Mouse (Mus musculus) limb, embryonic 11.5 days (tissue): ENCODE measurements around the gene Lrp5. TPM values are rescaled to one million over a fixed set of nuclear protein-coding genes. Genes with fewer than 3 reads are reported as not detected.

Experiments used
- ATAC-seq: fragments of 200-750 bp; cut with Nextera tagmentation; 2 replicates; pipeline ENCODE4 v1.8.0; 2017; ENCODE audit warnings: low read depth; ENCODE audit not compliant: insufficient number of reproducible peaks, low FRiP score, low TSS enrichment
- DNase-seq: peaks from one replicate; pipeline ENCODE4 v3.0.0-alpha.2; 2015; ENCODE audit warnings: low spot score
- H3K27ac ChIP-seq: fragments of 300-500 bp; sonication (generic); replicated peaks from 2 replicates; pipeline ENCODE4 v1.5.1; 2014; ENCODE audit warnings: low read depth, mild to moderate bottlenecking, low read length
- H3K27me3 ChIP-seq: fragments of 300-500 bp; sonication (generic); 2 replicates; pipeline ENCODE4 v1.6.1; 2014; ENCODE audit warnings: mild to moderate bottlenecking, low read length, mixed read lengths; ENCODE audit not compliant: control insufficient read depth, insufficient read depth
- H3K36me3 ChIP-seq: fragments of 300-500 bp; sonication (generic); 2 replicates; pipeline ENCODE4 v1.6.1; 2014; ENCODE audit warnings: mild to moderate bottlenecking, low read length, moderate library complexity, mixed read lengths; ENCODE audit not compliant: control insufficient read depth, insufficient read depth
- H3K4me1 ChIP-seq: fragments of 300-500 bp; sonication (generic); 2 replicates; pipeline ENCODE4 v1.6.1; 2014; ENCODE audit warnings: low read length, mixed read lengths; ENCODE audit not compliant: control insufficient read depth, insufficient read depth
- H3K4me2 ChIP-seq: fragments of 300-500 bp; sonication (generic); 2 replicates; pipeline ENCODE4 v1.6.1; 2014; ENCODE audit warnings: low read depth, mild to moderate bottlenecking, moderate library complexity; ENCODE audit not compliant: severe bottlenecking
- H3K4me3 ChIP-seq: fragments of 300-500 bp; sonication (generic); 2 replicates; pipeline ENCODE4 v1.5.1; 2014; ENCODE audit warnings: low read depth, low read length
- H3K9ac ChIP-seq: fragments of 300-500 bp; sonication (generic); 2 replicates; pipeline ENCODE4 v1.6.1; 2014; ENCODE audit warnings: mild to moderate bottlenecking, low read length
- H3K9me3 ChIP-seq: fragments of 300-500 bp; sonication (generic); 2 replicates; pipeline ENCODE4 v1.6.1; 2016; ENCODE audit warnings: low read length; ENCODE audit not compliant: control insufficient read depth
- WGBS: fragments of 180-500 bp; shearing (Covaris S2); extraction: QIAGEN DNeasy Blood & Tissue Kit; methylation state at CpG from one replicate; pipeline ENCODE4 v1.1.7; 2014; 5-methylcytosine and 5-hydroxymethylcytosine counted together
- polyA plus RNA-seq: library from polyadenylated mRNA; unstranded; fragments of >200 nt; fragmentation: Nextera tagmentation; extraction: Ambion mirVana; gene quantifications from 2 replicates; pipeline ENCODE4 v1.2.1, GENCODE M21; 2014

The Lrp5 gene
- polyA plus RNA-seq, 1 experiment from 2014 or later: 7.9 TPM

- H3K27ac ChIP-seq: no peak overlapping the region
- no peak for ATAC-seq
- peaks cover 6% of the 10 kb centered on the region; the same call in 1 of the 2 replicates for H3K4me1 ChIP-seq
- WGBS: 57% methylated on average over 9 of the region's 11 CpGs
- H3K27me3 ChIP-seq: no peaks in the 10 kb centered on the region
- H3K4me3 ChIP-seq: no peak overlapping the region
- no peak overlapping the region for H3K9ac ChIP-seq
- H3K36me3 ChIP-seq: peaks cover 26% of the 10 kb centered on the region
- no peak overlapping the region for H3K4me2 ChIP-seq
- H3K9me3 ChIP-seq: peaks cover 4% of the 10 kb centered on the region; the same call in 1 of the 2 replicates
- no peak for DNase-seq
Measured at GRCm38 (mm10) chr19:3648830-3649450, 37.4 kb downstream of the Lrp5 start.

- 96% methylated on average over 3 of the region's 3 CpGs for WGBS
Measured at GRCm38 (mm10) chr19:3647999-3648398, 38.4 kb downstream of the Lrp5 start.

GRCm38 (mm10) chr19:3645813-3646212, 40.6 kb downstream of the Lrp5 start:
- 91% methylated on average over 3 of the region's 3 CpGs for WGBS
- peaks cover 35% of the 10 kb centered on the region for H3K4me1 ChIP-seq
- H3K9ac ChIP-seq: no peak overlapping the region
- no peak overlapping the region for H3K27ac ChIP-seq
- DNase-seq: no peak
- no peaks in the 10 kb centered on the region for H3K9me3 ChIP-seq
- H3K27me3 ChIP-seq: no peaks in the 10 kb centered on the region
- ATAC-seq: no peak
- H3K4me2 ChIP-seq: no peak overlapping the region
- peaks cover 13% of the 10 kb centered on the region for H3K36me3 ChIP-seq
- H3K4me3 ChIP-seq: no peak overlapping the region

More at GRCm38 (mm10) chr19:3647999-3648398, 38.4 kb downstream of the Lrp5 start:
- Histone ChIP-seq H3K27ac (no peak overlapping the region), H3K4me1 (peaks cover 15% of the 10 kb centered on the region), H3K4me3 (no peak overlapping the region), H3K27me3 (no peaks in the 10 kb centered on the region), H3K36me3 (peaks cover 21% of the 10 kb centered on the region), H3K9me3 (peaks cover 4% of the 10 kb centered on the region; the same call in 1 of the 2 replicates), H3K4me2 (no peak overlapping the region), H3K9ac (no peak overlapping the region)
- ATAC-seq (no peak), DNase-seq (no peak)

GRCm38 (mm10) chr19:3645318-3645717, 41.0 kb downstream of the Lrp5 start:
- peaks cover 35% of the 10 kb centered on the region for H3K4me1 ChIP-seq
- H3K27ac ChIP-seq: no peak overlapping the region
- H3K27me3 ChIP-seq: no peaks in the 10 kb centered on the region
- H3K9ac ChIP-seq: no peak overlapping the region
- H3K9me3 ChIP-seq: no peaks in the 10 kb centered on the region
- ATAC-seq (no peak), DNase-seq (no peak)
- 82% methylated on average over 4 of the region's 4 CpGs for WGBS
- H3K4me3 ChIP-seq: no peak overlapping the region
- peaks cover 13% of the 10 kb centered on the region for H3K36me3 ChIP-seq
- no peak overlapping the region for H3K4me2 ChIP-seq

- ATAC-seq (no peak), DNase-seq (no peak)
- Histone ChIP-seq H3K36me3 (peaks cover 6% of the 10 kb centered on the region; the same call in 1 of the 2 replicates), H3K4me1 (peaks cover 41% of the 10 kb centered on the region), H3K9ac (no peak overlapping the region), H3K27ac (no peak overlapping the region), H3K27me3 (no peaks in the 10 kb centered on the region), H3K4me3 (no peak overlapping the region), H3K9me3 (no peaks in the 10 kb centered on the region), H3K4me2 (no peak overlapping the region)
- WGBS: 86% methylated on average over 7 of the region's 7 CpGs
Measured at GRCm38 (mm10) chr19:3639561-3639960, 46.8 kb downstream of the Lrp5 start.

- peak; percentile 40 for DNase-seq
Measured at GRCm38 (mm10) chr19:3638698-3639097, 47.7 kb downstream of the Lrp5 start.

GRCm38 (mm10) chr19:3632018-3632417, 54.3 kb downstream of the Lrp5 start:
- Histone ChIP-seq H3K36me3 (peaks cover 26% of the 10 kb centered on the region; the same call in 1 of the 2 replicates), H3K4me2 (no peak overlapping the region), H3K9ac (no peak overlapping the region), H3K4me1 (no peaks in the 10 kb centered on the region), H3K9me3 (no peaks in the 10 kb centered on the region), H3K27me3 (no peaks in the 10 kb centered on the region), H3K4me3 (no peak overlapping the region), H3K27ac (no peak overlapping the region)
- DNase-seq (no peak), ATAC-seq (no peak)
- WGBS: 87% methylated on average over 7 of the region's 7 CpGs

More at GRCm38 (mm10) chr19:3638698-3639097, 47.7 kb downstream of the Lrp5 start:
- WGBS: 45% methylated on average over 8 of the region's 8 CpGs
- peaks cover 37% of the 10 kb centered on the region for H3K4me1 ChIP-seq
- peak overlapping the region; percentile 61; the same call in 1 of the 2 replicates for H3K27ac ChIP-seq
- H3K4me2 ChIP-seq: 0 out of 2 replicates have a peak overlapping the region, but pooled peaks have one; percentile 4
- no peak overlapping the region for H3K4me3 ChIP-seq
- no peak for ATAC-seq
- H3K36me3 ChIP-seq: peaks cover 6% of the 10 kb centered on the region; the same call in 1 of the 2 replicates
- H3K9ac ChIP-seq: peak overlapping the region; percentile 45; the same call in 1 of the 2 replicates
- H3K9me3 ChIP-seq: no peaks in the 10 kb centered on the region
- H3K27me3 ChIP-seq: no peaks in the 10 kb centered on the region

- Histone ChIP-seq H3K4me1 (no peaks in the 10 kb centered on the region), H3K9ac (no peak overlapping the region), H3K27me3 (no peaks in the 10 kb centered on the region), H3K36me3 (peaks cover 26% of the 10 kb centered on the region; the same call in 1 of the 2 replicates), H3K4me3 (no peak overlapping the region), H3K4me2 (no peak overlapping the region), H3K9me3 (no peaks in the 10 kb centered on the region), H3K27ac (no peak overlapping the region)
- 90% methylated on average over 5 of the region's 5 CpGs for WGBS
- no peak for ATAC-seq
- no peak for DNase-seq
Measured at GRCm38 (mm10) chr19:3631431-3631830, 54.9 kb downstream of the Lrp5 start.
